Comparison of ENCODE assay signal across 8 mouse cellular contexts in the genomic region with DNA sequence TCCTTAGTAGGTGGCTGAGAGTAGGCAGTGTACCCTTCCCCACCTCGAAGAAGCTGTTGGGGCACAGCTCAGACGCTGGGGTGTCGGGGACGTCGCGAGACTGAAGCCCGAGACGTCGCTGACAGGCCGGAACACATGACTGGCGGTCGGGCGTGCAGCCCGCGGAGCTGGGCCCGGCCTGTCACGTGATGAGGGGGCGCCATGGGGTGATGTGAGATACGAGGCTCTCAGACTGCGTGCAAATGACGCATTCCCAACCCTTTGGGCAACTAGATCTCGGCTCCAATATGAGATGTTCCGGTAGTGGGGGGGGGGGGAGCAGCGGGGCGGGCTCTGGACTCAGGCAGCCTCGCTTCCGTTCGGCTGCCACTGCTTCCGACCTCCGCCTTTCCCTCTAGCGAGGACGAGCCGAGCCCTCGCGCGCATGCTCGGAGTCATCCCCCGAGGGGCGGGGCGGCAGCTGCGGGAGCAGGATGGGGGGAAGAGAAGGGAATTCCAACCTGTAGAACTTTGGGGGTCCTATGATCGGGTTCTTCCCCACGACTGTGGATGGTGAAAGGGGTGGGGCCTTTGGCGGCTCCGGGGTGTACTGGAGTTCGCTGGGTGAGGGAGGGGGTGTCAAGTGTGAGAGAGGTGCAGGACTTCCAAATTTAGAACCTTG. TPM values are rescaled to one million over a fixed set of nuclear protein-coding genes. Genes with fewer than 3 reads are reported as not detected.
DNase-seq lines count a peak whose midpoint lies in the region; ATAC-seq lines count a peak whose summit lies in the region.

No protein-coding gene starts in this region.

- WGBS in hindbrain, embryonic 12.5 days = under 1% methylated on average over 46 of the region's 46 CpGs

- peaks cover 7% of the 10 kb centered on the region for H3K4me1 ChIP-seq in hindbrain, embryonic 12.5 days

- peak; percentile 97 for DNase-seq in Muller cell, postnatal 12 days (ENCODE audit: inconsistent ontology term)
- DNase-seq in cerebellum, adult 9-11 months = peak; percentile 97
- DNase-seq in frontal cortex, postnatal 10 days (ENCODE audit: low spot score in 2 of 2) = peak; percentile 96 to 98
- DNase-seq in layer of hippocampus, postnatal 14 days (ENCODE audit: low spot score in 2 of 2) = peak; percentile 95 to 97
- DNase-seq in lung, postnatal 14 days = peak; percentile 93
- peak; percentile 74 for DNase-seq in retina, adult 2 months (ENCODE audit: low read depth, low spot score)
- peak; percentile 91 to 94 for DNase-seq in thymus, postnatal 36 days

- peak; percentile 93 for ATAC-seq in hindbrain, embryonic 12.5 days (ENCODE audit: low FRiP score)

- H3K27ac ChIP-seq in hindbrain, embryonic 12.5 days = peak overlapping the region; percentile 89

- H3K4me2 ChIP-seq in hindbrain, embryonic 12.5 days (replicated peaks) = peak overlapping the region; percentile 99

- H3K27me3 ChIP-seq in hindbrain, embryonic 12.5 days = no peaks in the 10 kb centered on the region; the same call in 1 of the 2 replicates

- H3K9ac ChIP-seq in hindbrain, embryonic 12.5 days = peak overlapping the region; percentile 62

- H3K4me3 ChIP-seq in hindbrain, embryonic 12.5 days = peak overlapping the region; percentile 54

- no peaks in the 10 kb centered on the region for H3K9me3 ChIP-seq in hindbrain, embryonic 12.5 days (replicated peaks)

- H3K36me3 ChIP-seq in hindbrain, embryonic 12.5 days = peaks cover 5% of the 10 kb centered on the region; the same call in 1 of the 2 replicates

RNA-seq across cellular contexts. Expression of a gene that starts 17.1 kb away (rescaled TPM):
- polyA plus RNA-seq in hindbrain, embryonic 12.5 days (2016; fragmentation: Nextera tagmentation; extraction: Ambion mirVana) = 20.0 and 20.5 TPM in 2 replicates
- 100 to 1,000 TPM; 341 to 360 TPM for total RNA-seq in layer of hippocampus, postnatal 14 days (2021)

RNA-seq across cellular contexts. Expression of a gene that starts 17.4 kb away (rescaled TPM):
- polyA plus RNA-seq in hindbrain, embryonic 12.5 days (2016; fragmentation: Nextera tagmentation; extraction: Ambion mirVana) = 28.1 and 32.1 TPM in 2 replicates
- total RNA-seq in layer of hippocampus, postnatal 14 days (2021) = 10 to 100 TPM; 51.4 to 59.6 TPM

RNA-seq across cellular contexts. Expression of a gene that starts 34.6 kb away (rescaled TPM):
- 19.7 and 20.9 TPM in 2 replicates for polyA plus RNA-seq in hindbrain, embryonic 12.5 days (2016; fragmentation: Nextera tagmentation; extraction: Ambion mirVana)
- total RNA-seq in layer of hippocampus, postnatal 14 days (2021) = 10 to 100 TPM; 28.1 to 29.0 TPM

RNA-seq across cellular contexts. Expression of a gene that starts 35.2 kb away (rescaled TPM):
- polyA plus RNA-seq in hindbrain, embryonic 12.5 days (2016; fragmentation: Nextera tagmentation; extraction: Ambion mirVana) = 37.4 and 37.5 TPM in 2 replicates
- total RNA-seq in layer of hippocampus, postnatal 14 days (2021) = 10 to 100 TPM; 22.4 to 23.9 TPM

RNA-seq across cellular contexts. Expression of a gene that starts 41.1 kb away (rescaled TPM):
- 8.6 and 8.8 TPM in 2 replicates for polyA plus RNA-seq in hindbrain, embryonic 12.5 days (2016; fragmentation: Nextera tagmentation; extraction: Ambion mirVana)
- total RNA-seq in layer of hippocampus, postnatal 14 days (2021) = 1 to 10 TPM; 5.9 to 6.6 TPM

Comparison
In these comparisons a context has a peak if more than half of its experiments do, and no peak if none do; other contexts are left out.
1. Peak in every context shown above with its lines: DNase-seq, ATAC-seq, H3K4me3 ChIP-seq and H3K27ac ChIP-seq.